Mouse (Mus musculus) spleen, adult 2 months (tissue): ENCODE measurements around the gene Gse1. TPM values are rescaled to one million over a fixed set of nuclear protein-coding genes. Genes with fewer than 3 reads are reported as not detected.
A peak's percentile ranks its signal among the peaks of the same experiment; 100 is the strongest.

Source experiments
- DNase-seq, 2 experiments: peaks; one replicate each; pipeline versions ENCODE4 v3.0.0 to v3.0.0-alpha.2; 2012 to 2021; ENCODE audit warnings: low spot score in 2 of 2, low read depth in 1 of 2
- H3K27ac ChIP-seq: fragments of 200-500 bp; 2 replicates; pipeline ENCODE4 v1.5.1; 2012; ENCODE audit warnings: low read length, inconsistent platforms; ENCODE audit not compliant: insufficient read depth
- H3K27me3 ChIP-seq: fragments of 200-500 bp; 2 replicates; pipeline ENCODE4 v1.6.1; 2012; ENCODE audit warnings: mild to moderate bottlenecking, moderate library complexity, low read length, inconsistent platforms; ENCODE audit not compliant: control insufficient read depth, insufficient read depth
- H3K36me3 ChIP-seq: fragments of 200-500 bp; 2 replicates; pipeline ENCODE4 v1.6.1; 2012; ENCODE audit warnings: mild to moderate bottlenecking, low read length, inconsistent platforms; ENCODE audit not compliant: control insufficient read depth, insufficient read depth
- H3K4me1 ChIP-seq: fragments of 200-500 bp; 2 replicates; pipeline ENCODE4 v1.6.1; 2011; ENCODE audit warnings: inconsistent platforms; ENCODE audit not compliant: control insufficient read depth, insufficient read depth, insufficient read length
- H3K4me3 ChIP-seq: fragments of 200-500 bp; 2 replicates; pipeline ENCODE4 v1.5.1; 2011; ENCODE audit warnings: mild to moderate bottlenecking, inconsistent platforms; ENCODE audit not compliant: insufficient read depth, insufficient read length; ENCODE audit errors: extremely low read depth
- CTCF ChIP-seq: fragments of 200-500 bp; IDR thresholded peaks from 2 replicates; pipeline ENCODE4 v1.5.1; 2011; ENCODE audit warnings: mild to moderate bottlenecking, inconsistent platforms; ENCODE audit not compliant: insufficient read depth, insufficient read length, insufficient replicate concordance; ENCODE audit errors: extremely low read depth
- POLR2A ChIP-seq: fragments of 200-500 bp; IDR thresholded peaks from 2 replicates; pipeline ENCODE4 v1.6.1; 2011; ENCODE audit warnings: low read depth, low read length, inconsistent platforms
- WGBS: fragments of 180-500 bp; shearing (Covaris S2); methylation state at CpG from one replicate; pipeline ENCODE4 v1.1.7; 2018; 5-methylcytosine and 5-hydroxymethylcytosine counted together
- polyA plus RNA-seq: library from polyadenylated mRNA; depleted of rRNA; stranded (reverse); fragments of >200 nt; gene quantifications from 2 replicates; pipeline ENCODE4 v1.2.3, GENCODE M21; 2012

Gene Gse1
- polyA plus RNA-seq, 1 experiment, result 39.2 TPM

- Histone ChIP-seq H3K4me3 (no peak overlapping the region), H3K4me1 (no peaks in the 10 kb centered on the region), H3K27me3 (no peaks in the 10 kb centered on the region), H3K27ac (no peak overlapping the region), H3K36me3 (no peaks in the 10 kb centered on the region)
- TF ChIP-seq POLR2A (no peak), CTCF (no peak)
- DNase-seq, result no peak
- 77% methylated on average over 17 of the region's 17 CpGs for WGBS
Measured at GRCm38 (mm10) chr8:120449608-120450031, 221.4 kb downstream of the Gse1 start.

- DNase-seq, result no peak
- TF ChIP-seq CTCF (no peak), POLR2A (no peak)
- no peak overlapping the region for H3K4me3 ChIP-seq
- H3K27me3 ChIP-seq, result no peaks in the 10 kb centered on the region
- no peak overlapping the region for H3K27ac ChIP-seq
- H3K36me3 ChIP-seq, result no peaks in the 10 kb centered on the region
- H3K4me1 ChIP-seq, result no peaks in the 10 kb centered on the region
- WGBS, result 87% methylated on average over 2 of the region's 2 CpGs
Measured at GRCm38 (mm10) chr8:120452111-120452510, 223.9 kb downstream of the Gse1 start.

GRCm38 (mm10) chr8:120454404-120454803 is 226.1 kb downstream of the Gse1 start:
- no peaks in the 10 kb centered on the region for H3K27me3 ChIP-seq
- WGBS, result 84% methylated on average over 6 of the region's 6 CpGs

GRCm38 (mm10) chr8:120460375-120460774 is 232.1 kb downstream of the Gse1 start:
- DNase-seq, result no peak
- Histone ChIP-seq H3K27ac (no peak overlapping the region), H3K4me3 (no peak overlapping the region), H3K36me3 (no peaks in the 10 kb centered on the region), H3K4me1 (no peaks in the 10 kb centered on the region; the same call in 1 of the 2 replicates), H3K27me3 (no peaks in the 10 kb centered on the region)
- whole genome bisulfite sequencing, result 95% methylated on average over 6 of the region's 6 CpGs
- TF ChIP-seq CTCF (no peak), POLR2A (no peak)

More at GRCm38 (mm10) chr8:120454404-120454803, 226.1 kb downstream of the Gse1 start:
- Histone ChIP-seq H3K4me3 (no peak overlapping the region), H3K4me1 (no peaks in the 10 kb centered on the region), H3K36me3 (no peaks in the 10 kb centered on the region), H3K27ac (no peak overlapping the region)
- TF ChIP-seq CTCF (no peak), POLR2A (no peak)
- no peak for DNase-seq

GRCm38 (mm10) chr8:120462119-120462551 is 233.9 kb downstream of the Gse1 start:
- no peak overlapping the region for H3K4me3 ChIP-seq
- WGBS, result 79% methylated on average over 15 of the region's 15 CpGs
- TF ChIP-seq CTCF (no peak), POLR2A (no peak)
- no peak overlapping the region for H3K27ac ChIP-seq
- no peaks in the 10 kb centered on the region for H3K36me3 ChIP-seq
- peaks cover 4% of the 10 kb centered on the region; the same call in 1 of the 2 replicates for H3K4me1 ChIP-seq
- no peaks in the 10 kb centered on the region for H3K27me3 ChIP-seq
- DNase-seq, result no peak

GRCm38 (mm10) chr8:120462611-120463010 is 234.4 kb downstream of the Gse1 start:
- H3K4me1 ChIP-seq, result peaks cover 4% of the 10 kb centered on the region; the same call in 1 of the 2 replicates
- WGBS, result 88% methylated on average over 6 of the region's 6 CpGs

GRCm38 (mm10) chr8:120463918-120464584 is 235.8 kb downstream of the Gse1 start:
- peak in 1 of 2 experiments; percentile 55 for DNase-seq
- Histone ChIP-seq H3K4me3 (no peak overlapping the region), H3K27me3 (no peaks in the 10 kb centered on the region), H3K36me3 (no peaks in the 10 kb centered on the region), H3K4me1 (peaks cover 4% of the 10 kb centered on the region; the same call in 1 of the 2 replicates), H3K27ac (no peak overlapping the region)
- WGBS, result 62% methylated on average over 9 of the region's 9 CpGs
- TF ChIP-seq POLR2A, result no peak
- no peak for TF ChIP-seq CTCF

More at GRCm38 (mm10) chr8:120462611-120463010, 234.4 kb downstream of the Gse1 start:
- no peak overlapping the region for H3K27ac ChIP-seq
- TF ChIP-seq CTCF (no peak), POLR2A (no peak)
- DNase-seq, result no peak
- H3K27me3 ChIP-seq, result no peaks in the 10 kb centered on the region
- H3K36me3 ChIP-seq, result no peaks in the 10 kb centered on the region
- no peak overlapping the region for H3K4me3 ChIP-seq
